Mouse (Mus musculus) ovary, postnatal 36 days (tissue): Measurements from ENCODE around the gene Cngb1.

Experiments
- DNase-seq: peaks from one replicate; pipeline ENCODE4 v3.0.0; 2022; ENCODE audit warnings: low spot score, mixed read lengths

The Cngb1 gene

DNA sequence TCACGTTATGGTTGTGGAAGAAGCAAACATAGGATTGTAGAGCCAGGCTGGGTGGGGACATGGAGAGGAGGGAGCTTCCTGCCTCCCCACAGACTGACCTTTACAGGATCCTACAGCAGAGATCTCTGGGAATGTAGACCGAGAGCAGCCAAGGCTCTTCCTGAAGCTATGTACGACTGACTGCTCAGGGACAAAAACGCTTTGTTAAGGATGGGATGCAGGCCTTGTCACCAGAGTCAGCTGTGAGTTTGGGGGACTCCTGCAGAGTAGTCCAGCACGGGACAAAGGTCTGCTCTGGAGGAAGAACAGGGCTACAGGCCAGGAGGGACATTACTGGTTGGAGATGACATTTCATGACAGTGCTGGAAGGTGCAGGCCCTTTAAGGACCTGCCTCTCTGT, 18.3 kb upstream of the Cngb1 start:
- DNase-seq, result no peak

DNA sequence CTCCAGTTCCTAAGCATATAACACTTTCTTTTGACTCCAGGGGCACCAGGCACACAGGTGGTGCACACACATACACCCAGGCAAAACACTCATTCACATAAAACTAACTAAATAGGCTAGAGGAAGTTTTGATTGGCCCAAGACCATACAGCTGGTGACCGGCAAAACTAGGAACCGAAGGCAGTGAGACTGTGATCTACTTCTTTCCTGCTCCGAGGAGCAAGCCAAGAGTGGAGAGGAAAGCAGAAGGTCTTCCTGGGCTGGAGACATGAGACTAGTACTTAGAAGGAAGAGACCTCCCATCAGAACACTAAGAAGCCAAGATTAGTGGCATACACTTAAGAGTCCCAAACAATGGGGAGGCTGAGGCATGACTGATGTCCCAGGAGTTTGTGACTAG, 16.8 kb upstream of the Cngb1 start:
- no peak for DNase-seq

DNA sequence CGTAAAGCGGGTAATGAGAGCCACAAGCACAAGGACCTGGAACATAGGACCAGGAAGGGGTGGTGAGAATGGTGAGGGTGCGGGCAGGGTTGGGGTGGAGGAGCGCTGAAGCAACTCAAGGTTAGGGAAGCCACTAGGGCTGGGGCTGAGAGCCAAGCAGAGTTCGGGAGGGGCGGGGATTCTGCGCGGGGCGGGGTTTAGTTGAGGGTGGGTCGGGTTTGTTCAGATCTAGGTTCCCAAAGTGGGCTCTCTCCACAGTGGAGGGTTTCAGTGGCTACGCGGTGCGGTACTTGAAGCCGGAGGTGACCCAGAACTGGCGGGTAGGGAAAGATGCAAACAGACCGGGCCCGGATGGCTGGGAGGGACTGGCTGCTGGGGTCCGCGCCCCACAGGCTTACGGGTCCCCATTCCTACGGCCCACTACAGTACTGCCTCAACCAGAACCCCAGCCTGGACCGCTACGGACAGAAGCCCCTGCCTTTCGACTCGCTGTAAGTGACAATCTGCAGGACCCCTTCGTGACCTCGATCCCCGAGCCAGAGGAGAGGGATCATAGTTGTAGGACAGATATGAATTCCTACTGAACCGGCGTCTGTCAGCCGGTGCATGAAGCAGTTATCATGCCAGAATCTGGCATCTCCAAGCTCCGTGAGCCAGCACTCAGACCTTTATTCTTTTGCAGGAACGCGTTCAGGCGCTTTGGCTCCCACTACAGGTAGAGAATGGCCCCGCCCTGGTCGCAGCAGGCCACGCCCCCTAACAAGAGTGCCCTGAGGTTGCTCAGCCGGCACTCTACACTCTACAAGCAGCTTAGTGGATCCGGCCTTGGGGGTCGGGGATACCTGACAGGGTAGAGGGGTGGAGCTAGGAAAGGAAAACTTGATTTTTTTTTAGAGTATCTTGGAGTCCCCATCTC, 14.1 kb upstream of the Cngb1 start:
- DNase-seq, result peak; percentile 67

DNA sequence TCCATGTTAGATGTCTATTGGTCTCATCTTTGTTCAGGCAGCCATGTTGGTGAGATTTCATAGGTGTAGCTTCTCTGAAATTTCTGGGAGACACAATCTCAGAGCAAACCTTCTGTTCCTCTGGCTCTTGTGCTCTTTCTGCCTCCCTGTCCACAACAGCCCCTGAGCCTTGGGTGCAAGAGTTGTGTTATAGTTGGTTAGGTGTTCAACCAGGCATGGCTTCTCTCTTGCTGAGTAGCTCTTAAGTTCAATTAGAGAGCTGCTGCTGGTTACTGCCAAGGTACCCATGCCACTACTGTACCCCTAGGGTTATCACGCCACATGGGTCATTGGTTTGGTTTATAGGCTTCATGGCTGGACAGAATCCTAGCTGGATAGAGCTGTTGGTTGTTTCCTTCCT, 9.0 kb upstream of the Cngb1 start:
- no peak for DNase-seq

DNA sequence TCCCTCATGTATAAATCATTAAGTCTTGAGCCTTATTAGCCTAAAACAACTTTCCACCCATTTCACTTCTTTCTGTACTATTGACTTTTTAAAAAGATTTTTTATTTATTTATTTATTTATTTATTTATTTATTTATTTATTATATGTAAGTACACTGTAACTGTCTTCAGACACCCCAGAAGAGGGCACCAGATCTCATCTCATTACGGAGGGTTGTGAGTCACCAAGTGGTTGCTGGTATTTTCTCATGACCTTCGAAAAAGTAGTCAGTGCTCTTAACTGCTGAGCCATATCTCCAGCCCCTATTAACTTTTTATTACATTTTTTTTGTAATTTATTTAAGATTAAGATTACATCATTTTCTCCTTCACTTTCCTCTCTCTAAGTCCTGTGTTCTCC, 8.3 kb upstream of the Cngb1 start:
- DNase-seq, result no peak

DNA sequence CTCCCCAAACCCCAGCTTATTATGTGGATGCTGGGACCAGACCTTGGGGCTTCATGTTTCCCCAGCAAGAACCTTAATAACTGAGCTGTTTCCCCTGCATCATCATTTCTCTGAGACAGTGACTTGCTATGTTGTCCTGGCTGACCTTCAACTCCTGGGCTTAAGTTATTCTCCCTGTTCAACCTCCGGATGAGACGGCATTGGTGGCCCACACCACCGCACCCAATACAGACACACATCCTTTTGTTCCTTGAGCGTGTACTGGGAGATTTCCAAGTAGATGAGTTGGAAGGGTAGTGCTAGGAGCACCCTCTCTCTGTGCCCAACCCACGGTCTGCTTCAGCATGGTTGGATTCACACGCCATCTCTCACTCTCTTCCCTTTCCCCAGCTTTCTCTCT, 7.5 kb upstream of the Cngb1 start:
- no peak for DNase-seq

DNA sequence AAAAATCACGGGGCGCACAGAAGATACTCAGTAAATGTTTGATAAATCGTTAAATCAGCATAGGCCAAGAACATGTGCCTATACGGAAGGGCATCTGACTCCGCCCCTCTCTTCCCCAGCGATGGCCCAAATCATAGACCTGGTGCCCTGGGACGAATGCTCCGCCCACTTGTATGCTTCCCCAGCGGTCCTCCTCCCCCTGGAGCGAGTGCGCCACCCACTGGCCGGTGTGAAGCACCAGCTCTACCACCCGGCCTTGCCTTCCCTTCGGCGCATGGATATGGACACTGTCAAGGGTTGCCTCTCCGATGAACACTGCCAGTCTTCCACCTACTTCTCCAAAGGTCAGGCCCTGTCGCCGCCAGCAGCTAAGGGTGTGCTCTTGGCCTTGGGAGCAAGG, 6.5 kb upstream of the Cngb1 start:
- peak; percentile 32 for DNase-seq

DNA sequence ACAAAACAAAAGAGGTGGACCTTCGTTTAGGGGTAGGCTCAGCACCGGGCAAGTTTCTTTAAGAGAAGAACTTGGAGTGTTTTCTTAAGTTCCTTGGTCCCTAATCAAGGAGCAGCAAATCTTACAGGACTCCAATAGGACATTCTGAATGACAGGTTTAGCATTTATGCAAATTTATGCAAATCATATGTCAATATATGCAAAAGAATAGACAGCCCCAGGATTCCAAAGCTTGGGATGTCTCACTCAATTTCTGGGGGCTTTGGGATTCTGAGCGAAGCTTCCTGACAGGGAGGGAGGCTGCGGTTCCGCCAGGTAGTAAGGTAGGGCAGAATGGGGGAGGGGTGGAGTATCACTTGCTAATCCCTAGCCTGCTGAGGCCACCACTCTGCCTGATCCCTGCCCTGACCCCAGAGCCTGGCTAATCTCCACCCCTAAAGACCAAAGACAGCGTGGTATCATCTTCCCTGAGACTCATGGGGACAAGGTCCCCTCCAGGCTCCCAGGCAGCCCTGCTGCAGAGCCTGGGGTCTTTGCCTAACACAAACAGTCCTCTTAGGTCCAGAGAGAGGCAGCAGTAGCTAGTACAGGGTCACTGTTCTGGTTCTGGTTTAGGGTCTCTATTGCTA, 4.1 kb upstream of the Cngb1 start, which contains the start of gene Tepp:
Gene Tepp (plus strand): TSS at position 225 of the 629 bp plus-strand sequence.
- no peak for DNase-seq

DNA sequence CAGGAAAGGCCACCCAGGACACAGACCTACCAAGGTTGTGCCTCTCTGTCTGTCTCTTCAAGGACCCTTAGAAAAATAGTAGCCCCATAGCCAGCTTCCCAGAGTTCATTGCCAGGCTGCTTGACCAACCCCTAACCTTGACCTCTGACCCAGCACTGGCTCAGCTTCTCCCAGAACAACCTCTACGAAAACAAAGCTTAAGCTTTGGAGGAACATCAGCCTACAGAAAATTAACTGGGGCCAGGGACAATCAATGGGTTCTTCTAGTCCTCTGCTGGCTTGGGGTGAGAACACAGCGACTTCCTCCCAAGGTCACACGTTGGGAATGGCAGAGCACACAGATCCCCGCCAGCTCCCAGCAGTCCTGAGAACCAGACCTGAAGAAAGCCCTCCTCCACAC, 859 bp downstream of the Cngb1 start:
- DNase-seq, result no peak

DNA sequence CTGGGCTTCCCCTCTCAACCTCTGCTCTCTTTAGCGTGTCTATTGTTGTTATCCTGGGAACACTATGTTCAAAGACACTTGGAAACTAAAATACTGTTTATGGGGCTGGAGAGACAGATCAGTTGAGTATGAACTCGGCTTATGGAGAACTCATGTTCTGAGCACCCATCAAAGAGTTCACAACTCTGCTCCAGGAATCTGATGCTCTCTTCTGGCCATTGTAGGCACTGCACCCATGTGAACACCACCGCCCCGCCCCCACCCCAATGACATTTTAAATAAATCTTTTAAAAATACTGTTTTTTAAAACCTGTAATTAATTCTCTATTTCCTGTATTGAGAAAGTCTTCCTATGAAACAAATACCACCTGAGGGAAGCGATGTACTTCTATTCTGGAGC, 4.0 kb downstream of the Cngb1 start:
- no peak for DNase-seq

DNA sequence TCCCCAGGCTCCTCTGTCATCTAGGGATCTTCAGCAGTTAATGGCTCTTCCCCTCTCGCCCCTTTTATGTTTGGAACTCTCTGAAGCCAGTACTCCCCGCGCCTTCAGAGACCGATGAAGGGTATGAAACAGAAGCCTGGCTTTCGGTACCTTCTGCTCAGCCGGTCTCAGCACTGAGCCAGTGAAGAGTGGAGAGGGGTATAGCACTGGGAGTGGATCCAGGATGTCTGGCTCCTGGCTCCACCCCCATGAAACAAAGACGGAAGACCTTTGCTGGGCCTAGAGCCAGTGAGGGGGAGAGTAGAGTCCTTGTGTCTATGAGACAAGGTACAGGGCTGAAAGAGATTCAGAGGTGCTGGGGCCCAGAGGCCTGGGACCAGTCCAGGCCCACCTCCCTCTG, 12.5 kb downstream of the Cngb1 start:
- DNase-seq, result peak; percentile 58

DNA sequence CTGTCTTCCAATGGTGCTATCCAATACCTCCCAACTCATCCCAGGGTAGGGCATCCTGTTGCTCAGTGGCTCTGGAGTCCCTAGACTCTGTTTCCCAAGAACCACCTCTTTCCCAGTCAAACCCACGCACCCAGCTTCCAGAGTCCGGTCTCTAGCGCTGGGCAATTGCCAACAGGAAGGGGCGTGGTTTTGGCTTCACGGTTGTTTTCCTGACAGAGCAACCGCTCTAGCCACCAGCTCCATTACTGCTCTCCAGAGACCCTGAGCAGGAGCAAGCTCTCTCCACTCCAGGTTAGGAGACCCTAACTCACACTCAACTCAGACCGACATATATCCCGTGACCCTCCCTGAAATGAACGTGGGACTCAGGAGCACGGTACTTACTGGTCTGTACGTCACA, 13.2 kb downstream of the Cngb1 start:
- peak; percentile 87 for DNase-seq

DNA sequence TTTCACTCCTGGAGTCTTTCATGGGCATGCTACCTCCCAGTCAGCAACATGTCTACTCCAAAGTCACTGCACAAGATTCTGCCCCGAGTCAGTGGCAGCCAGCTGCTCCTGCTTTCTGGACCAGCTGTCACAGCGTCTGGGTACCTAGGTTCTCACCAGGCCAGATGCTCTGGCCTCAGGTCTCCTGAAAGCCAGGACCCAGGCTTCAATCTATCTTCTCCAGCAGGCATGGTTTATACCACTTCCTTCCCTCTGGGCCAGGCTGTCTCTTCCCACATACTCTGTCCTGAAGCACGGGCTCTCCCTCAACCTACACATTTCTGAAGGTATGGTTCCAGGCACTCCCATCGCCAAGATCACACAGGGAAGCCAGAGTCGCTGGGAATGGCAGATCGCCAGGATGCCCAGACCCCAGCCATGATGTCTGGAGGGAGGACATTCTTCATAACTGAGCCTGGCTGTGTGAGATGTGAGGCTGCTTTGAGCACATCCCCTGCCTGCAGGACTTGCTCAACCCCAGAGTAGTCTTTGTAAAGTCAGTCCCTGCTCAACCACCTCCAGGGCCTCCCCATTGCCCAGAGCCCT, 17.2 kb downstream of the Cngb1 start:
- DNase-seq, result no peak

DNA sequence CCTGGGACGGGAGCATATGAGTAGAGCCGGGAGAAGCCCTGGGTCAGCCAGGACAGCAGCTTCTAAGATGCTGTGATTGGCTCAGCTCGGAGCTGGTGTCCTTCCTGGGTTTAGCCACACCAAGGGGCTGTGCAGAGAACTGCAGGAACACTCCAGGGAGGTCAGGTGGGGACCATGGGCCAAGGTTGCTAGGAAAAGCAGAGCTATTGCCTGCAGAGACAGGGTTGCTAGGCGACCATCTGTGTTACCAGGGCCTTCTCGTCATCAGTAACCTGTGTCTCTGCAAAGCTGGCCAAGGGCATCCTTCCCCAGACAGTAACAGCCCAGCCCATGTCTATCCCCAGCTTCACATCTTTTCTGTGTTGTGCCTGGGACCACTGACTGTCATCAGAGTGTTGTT, 24.9 kb downstream of the Cngb1 start:
- no peak for DNase-seq

DNA sequence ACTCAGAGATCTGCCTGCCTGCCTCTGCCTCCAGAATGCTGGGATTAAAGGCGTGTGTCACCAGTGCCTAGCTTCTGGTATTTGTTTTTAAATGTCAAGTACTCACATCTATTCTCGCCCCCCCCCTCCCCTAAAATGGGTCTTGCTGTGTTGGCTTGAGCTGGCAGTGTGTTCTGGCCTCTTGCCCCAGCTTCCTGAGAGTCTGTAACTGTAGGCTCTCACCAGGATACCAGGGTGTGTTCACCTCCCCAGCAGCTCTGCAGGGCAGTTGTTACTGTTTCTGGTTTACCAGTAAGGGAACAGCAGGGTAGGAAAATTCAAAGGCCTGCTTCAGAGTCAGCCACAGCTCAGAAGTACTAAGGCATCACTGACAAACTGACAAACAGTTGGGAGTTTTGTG, 33.5 kb downstream of the Cngb1 start:
- no peak for DNase-seq

DNA sequence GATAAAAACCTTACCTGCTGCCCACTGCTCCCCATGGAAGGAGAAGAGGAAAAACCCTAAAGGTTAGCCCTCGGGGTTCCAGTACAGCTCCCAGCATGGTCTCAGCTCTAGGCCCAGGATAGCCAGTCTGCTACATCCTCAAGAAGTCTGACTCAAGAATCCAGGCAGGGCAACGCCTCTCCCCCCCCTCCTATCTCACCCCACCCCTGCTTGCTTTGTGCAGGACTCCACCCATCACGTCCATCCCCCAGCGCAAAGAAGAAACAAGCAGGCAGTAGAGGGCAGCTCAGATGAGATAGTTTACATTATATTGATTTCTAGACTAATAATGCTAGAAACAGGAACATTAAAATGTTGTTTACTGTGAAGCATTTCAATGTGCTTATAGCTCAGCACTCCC, 34.5 kb downstream of the Cngb1 start:
- no peak for DNase-seq

DNA sequence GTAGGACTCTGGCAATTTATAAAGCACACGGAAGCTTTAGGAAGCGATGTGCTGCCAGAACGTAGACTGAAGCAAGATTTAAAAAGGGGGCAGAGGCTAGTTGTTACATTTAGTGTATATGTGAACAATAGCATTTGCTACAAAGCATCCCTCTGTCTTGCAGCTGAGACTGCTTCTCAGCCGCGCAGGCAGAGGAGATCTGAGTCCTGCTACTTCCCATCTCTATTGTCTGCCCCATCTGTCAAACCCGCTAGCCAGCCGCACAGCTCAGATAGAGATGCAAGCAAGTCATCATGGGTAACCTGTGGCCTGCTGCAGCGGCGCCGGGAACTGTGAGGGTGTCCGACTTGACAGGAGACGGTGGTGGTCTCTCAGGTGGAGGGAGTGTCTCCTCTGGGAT, 35.9 kb downstream of the Cngb1 start:
- no peak for DNase-seq

DNA sequence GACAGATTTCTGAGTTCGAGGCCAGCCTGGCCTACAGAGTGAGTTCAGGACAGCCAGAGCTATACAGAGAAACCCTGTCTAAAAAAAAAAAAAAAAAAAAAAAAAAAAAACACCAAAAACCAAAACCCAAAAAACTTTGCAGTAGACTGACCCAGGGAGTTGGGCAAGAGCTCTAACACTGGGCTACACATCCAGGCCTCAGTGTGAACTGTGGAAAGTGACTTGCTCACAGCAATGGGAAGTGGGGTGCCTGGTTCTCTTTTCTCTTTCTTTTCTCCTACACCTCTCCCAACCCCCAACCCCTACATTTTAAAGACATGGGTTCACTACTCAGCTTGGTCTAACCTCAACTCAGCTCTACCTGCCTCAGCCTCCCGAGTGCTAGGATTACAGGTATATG, 44.2 kb downstream of the Cngb1 start:
- no peak for DNase-seq

DNA sequence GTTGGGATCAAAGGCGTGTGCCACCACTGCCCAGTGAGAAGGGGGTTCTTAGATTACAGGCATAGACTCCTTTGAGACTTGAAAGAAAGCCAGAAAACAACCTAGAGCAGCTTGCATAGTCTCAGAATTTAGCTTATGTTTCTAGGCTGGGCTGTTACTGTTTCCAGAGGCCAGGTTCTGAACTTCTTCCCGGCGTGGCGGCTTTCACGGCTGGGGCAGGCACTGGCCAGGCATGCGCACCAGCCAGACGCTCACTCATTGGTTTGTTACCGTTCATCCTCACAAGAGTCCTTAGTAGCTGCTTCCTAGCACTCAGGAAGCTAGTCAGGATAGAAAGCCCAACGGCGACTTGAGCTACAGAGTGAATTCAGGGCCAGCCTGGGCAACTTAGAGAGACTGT, 50.8 kb downstream of the Cngb1 start:
- no peak for DNase-seq

DNA sequence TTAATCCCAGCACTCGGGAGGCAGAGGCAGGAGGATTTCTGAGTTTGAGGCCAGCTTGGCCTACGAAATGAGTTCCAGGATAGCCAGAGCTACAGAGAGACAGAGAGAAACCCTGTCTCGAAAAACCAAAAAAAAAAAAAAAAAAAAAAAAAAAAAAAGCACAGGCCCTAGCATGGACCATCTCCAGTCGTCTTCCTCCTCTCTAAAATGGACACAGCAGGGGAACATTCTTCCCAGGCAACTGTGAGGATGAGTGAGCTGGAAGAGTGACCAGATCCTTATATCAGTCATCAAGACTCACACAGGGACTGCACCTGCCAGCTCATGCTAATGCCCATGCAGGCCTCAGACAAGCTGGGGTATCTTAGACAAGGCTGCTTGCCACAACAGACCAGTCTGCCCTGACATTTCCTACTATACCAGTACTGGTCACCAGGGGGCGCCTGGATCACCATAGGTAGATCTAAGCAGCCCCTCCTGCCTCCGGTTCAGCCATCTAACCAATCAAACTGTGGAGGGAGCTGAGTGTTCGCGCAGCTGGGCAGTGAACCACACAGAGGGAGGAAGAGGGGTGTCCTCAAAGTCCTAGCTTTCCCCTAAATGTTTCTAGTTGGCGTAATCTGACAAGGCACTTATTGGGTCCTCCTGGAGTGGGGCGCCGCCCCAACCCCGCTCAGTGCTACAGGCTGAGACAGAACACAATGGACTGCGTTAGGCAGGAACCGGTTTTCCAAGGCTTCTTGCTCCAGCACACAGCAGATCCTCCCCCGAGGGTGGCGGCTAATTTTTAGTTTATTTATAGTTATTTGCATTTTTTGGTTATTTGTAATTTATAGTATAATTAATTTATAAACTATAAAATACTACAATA, 51.6 kb downstream of the Cngb1 start:
- DNase-seq, result peak; percentile 90

DNA sequence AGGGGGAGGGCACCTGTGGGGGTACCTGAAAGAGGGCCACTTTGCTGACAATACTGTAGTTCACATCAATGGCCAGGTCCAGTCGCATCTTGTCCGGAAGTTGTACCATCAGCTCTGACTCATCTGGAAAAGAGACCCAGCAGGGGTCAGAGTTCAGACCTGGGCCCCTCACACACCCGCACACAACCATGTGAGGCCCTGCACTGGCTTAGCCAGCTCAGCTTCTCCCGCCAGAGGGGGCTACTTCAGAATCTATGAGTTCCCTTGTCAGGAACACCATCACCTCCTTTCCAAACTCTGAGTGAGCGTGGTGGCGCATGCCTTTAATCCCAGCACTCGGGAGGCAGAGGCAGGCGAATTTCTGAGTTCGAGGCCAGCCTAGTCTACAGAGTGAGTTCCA, 54.3 kb downstream of the Cngb1 start:
- no peak for DNase-seq

DNA sequence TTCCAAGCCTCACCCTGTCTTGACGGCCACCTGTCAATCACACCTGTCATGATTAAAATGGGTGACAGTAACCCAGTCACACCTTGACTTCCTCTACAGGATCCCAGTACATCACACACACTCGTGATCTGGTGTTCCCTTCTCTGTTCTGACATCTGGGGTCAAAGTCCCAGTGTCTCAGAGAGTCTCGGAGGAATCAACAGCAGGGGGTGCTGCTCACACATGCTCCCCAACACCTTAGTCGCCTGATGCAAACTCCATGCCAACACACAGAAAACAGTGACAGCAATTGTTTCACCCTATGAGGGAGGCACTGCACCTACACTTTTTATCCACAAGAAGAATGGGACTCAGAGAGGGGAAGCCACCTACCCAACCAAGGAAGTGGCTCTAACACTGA, 56.5 kb downstream of the Cngb1 start:
- DNase-seq, result no peak
